Mouse (Mus musculus): ENCODE results near the gene Pou2f1. TPM values are rescaled to one million over a fixed set of nuclear protein-coding genes. Genes with fewer than 3 reads are reported as not detected.
A peak's percentile ranks its signal among the peaks of the same experiment; 100 is the strongest.

The Pou2f1 gene
- total RNA-seq, 2 experiments from 2014 or later: 6.3 to 6.7 TPM

GRCm38 (mm10) chr1:165855759-165856545 lies 146.5 kb downstream of the Pou2f1 start:
- intact Hi-C loops (cut with DNase I; ENCODE audit: low total_unique reads): loop anchor here (5.0 to 10.0 kb wide), 3 partner anchors 74 to 296 kb away; no protein-coding TSS in a partner anchor
- no peak for DNase-seq

- intact Hi-C loops (cut with DNase I; ENCODE audit: low total_unique reads): loop anchor here (10.0 kb wide), 1 partner anchor 111 kb away; no protein-coding TSS in a partner anchor
- peak; percentile 70 for DNase-seq
Observed at GRCm38 (mm10) chr1:165853729-165854420, 148.6 kb downstream of the Pou2f1 start.

DNA sequence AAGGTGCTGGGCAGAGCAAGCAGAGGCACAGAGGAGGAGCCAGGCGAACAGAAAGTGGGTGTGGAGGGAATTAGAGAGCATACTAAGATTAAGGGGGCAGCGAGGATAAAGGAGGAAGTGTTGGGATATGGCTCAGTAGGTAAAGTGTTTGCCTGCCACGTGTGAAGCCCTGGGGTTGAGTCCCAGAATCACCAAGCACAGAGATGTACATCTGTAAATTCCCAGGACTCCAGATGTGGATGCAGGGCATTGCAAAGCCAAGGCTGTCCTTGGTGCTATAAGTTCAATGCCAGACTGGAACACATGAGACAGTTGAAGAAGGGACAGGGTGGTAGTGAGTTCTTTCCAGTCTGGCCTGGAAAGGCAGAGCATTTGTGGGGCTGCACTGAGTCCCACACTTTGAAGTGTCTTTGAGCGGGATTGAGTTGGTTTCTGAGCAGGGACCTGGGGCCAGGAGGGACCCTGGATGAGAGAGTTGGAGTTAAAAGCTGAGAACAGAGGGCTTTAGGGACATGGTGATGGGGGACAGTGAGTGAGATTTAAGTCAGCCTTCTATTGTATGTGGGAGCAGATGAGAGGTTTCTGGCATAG lies 149.3 kb downstream of the Pou2f1 start:
- no peak for DNase-seq
- intact Hi-C loops (cut with DNase I; ENCODE audit: low total_unique reads): loop anchor here (10.0 kb wide), 1 partner anchor 112 kb away; no protein-coding TSS in a partner anchor

DNA sequence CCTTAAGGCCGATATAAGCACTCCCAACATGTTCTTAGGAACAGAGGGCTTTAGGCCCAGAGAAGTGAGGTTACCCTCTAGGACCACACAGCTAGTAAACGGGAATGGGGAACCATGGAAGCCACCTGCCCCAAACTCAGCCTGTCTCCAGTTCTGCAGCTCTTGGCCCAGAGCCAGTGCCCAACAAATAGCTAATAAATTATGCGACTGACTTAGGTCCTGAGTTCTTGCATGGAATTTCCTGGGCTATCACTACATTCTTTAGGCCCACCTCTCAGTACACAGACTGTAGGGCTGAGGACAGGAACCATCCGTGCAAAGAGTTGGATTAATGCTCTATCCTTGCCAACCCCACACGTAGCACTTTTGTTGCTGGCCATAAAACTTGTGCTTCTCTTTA lies 150.3 kb downstream of the Pou2f1 start:
- no peak for DNase-seq
- intact Hi-C loops (cut with DNase I; ENCODE audit: low total_unique reads): loop anchor here (10.0 kb wide), 1 partner anchor 113 kb away; no protein-coding TSS in a partner anchor

GRCm38 (mm10) chr1:165849458-165850445 lies 152.7 kb downstream of the Pou2f1 start:
- DNase-seq: no peak
- intact Hi-C loops (cut with DNase I; ENCODE audit: low total_unique reads): loop anchor here (10.0 kb wide), 1 partner anchor 115 kb away; no protein-coding TSS in a partner anchor

GRCm38 (mm10) chr1:165848881-165849280 lies 153.6 kb downstream of the Pou2f1 start:
- intact Hi-C loops (cut with DNase I; ENCODE audit: low total_unique reads): no loop called here
- no peak for DNase-seq

GRCm38 (mm10) chr1:165848417-165848816 lies 154.1 kb downstream of the Pou2f1 start:
- DNase-seq: no peak
- intact Hi-C loops (cut with DNase I; ENCODE audit: low total_unique reads): no loop called here

DNA sequence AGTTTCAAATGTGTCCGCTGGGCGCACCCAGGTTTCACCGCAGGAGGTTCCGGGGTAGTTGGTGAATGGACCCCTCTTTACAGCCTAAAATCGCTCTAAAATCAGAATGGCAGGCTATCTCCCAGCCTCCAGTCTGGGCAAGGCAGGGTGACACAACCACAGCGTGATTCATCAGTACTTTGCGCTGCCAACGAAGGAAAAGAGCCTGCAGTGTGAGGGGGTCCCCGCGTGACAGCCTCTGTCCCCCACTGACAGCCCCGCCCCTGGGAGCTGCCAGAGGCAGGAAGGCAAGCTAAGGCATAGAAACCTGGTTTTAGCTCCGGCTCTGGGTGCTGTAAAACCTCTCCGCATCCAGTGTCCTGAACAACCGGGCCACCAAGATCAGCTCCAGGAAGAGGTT lies 157.1 kb downstream of the Pou2f1 start:
- DNase-seq: no peak
- intact Hi-C loops (cut with DNase I; ENCODE audit: low total_unique reads): no loop called here

DNA sequence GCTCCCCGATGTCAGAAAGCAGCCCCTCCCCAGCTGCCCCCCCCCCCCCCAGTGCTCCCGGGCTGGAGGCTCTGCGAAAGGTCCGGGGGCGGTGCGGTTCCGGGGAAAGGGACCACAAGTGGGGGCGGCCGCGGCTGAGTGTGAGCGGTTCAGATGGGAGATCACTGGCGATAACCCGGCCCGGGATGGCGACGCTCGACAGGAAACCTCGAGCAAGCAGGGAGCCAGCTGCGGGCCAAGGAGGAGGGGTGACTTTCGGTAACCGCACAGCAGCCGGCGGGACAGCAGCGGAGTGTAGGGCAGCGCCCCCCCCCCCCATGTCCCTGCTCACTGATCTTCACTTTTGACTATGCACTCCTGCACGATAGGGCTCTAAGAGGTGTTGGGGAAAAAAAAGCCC lies 157.5 kb downstream of the Pou2f1 start:
- peak; percentile 40 for DNase-seq
- intact Hi-C loops (cut with DNase I; ENCODE audit: low total_unique reads): no loop called here

- peak; percentile 21 for DNase-seq
- intact Hi-C loops (cut with DNase I; ENCODE audit: low total_unique reads): no loop called here
Observed at GRCm38 (mm10) chr1:165844466-165844951, 158.0 kb downstream of the Pou2f1 start.

GRCm38 (mm10) chr1:165843586-165843985 lies 158.9 kb downstream of the Pou2f1 start:
- intact Hi-C loops (cut with DNase I; ENCODE audit: low total_unique reads): no loop called here
- DNase-seq: no peak

DNA sequence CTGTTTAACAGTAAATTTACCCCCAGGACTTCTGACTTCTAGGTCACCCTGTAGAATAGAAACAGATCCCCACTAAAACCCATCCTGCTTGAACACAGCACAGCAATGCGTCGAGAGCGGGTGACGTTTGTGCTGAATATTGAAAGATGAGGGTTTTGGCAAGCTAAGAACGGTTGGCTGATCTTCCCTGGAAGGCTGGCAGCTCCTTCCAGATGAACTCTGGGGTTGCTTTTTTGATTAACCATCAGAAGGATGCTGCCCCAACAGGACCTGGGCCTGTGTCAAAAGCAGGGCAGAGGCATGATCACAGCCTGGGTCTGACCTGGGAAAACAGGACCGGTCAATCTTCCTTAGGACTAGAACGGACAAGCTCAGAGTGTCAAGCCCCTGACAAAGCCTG lies 160.3 kb downstream of the Pou2f1 start:
- intact Hi-C loops (cut with DNase I; ENCODE audit: low total_unique reads): no loop called here
- no peak for DNase-seq

- intact Hi-C loops (cut with DNase I; ENCODE audit: low total_unique reads): no loop called here
- DNase-seq: no peak
Observed at GRCm38 (mm10) chr1:165840548-165841230, 161.8 kb downstream of the Pou2f1 start.

GRCm38 (mm10) chr1:165839201-165839600 lies 163.3 kb downstream of the Pou2f1 start:
- intact Hi-C loops (cut with DNase I; ENCODE audit: low total_unique reads): no loop called here
- no peak for DNase-seq

DNA sequence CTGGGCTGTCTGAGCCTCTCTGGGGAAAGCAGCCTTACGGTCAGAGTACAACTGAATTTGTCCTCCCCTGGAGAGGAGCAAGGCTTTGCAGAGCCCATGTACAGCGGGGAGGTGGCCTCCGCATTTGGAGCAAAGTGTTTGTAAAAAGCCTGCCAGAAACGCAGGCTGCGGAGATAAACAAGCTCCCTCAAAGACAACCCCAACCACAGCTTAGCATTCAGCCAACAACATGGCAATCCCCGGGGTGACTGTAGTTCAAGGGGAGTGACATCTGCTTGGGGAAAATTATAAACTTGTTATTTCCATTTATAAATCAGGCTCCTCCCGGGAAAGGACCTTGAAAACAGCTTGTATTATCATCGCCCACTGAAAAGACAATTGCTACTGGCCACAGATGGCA lies 164.9 kb downstream of the Pou2f1 start:
- DNase-seq: no peak

GRCm38 (mm10) chr1:165836461-165836860 lies 166.0 kb downstream of the Pou2f1 start:
- DNase-seq: no peak
- intact Hi-C loops (cut with DNase I; ENCODE audit: low total_unique reads): no loop called here

More for the DNA sequence above, 164.9 kb downstream of the Pou2f1 start:
- intact Hi-C loops (cut with DNase I; ENCODE audit: low total_unique reads): no loop called here

DNA sequence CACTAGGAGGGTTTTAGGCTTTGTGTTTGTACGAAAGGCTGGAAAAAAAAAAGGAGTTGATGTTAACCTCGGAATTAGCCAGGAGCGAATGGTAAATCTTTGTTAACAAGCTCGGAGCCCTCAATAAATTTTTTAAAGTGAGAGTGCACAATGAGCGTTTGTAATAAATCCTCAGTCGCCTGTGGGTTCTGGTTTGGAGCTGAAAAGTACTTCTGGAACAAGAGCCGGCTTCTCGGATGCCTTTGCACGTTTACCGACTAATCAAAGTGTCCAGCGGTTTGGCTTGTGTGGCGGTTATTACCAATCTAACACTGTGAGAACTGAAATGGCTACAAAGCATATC lies 167.9 kb downstream of the Pou2f1 start:
- intact Hi-C loops (cut with DNase I; ENCODE audit: low total_unique reads): no loop called here
- no peak for DNase-seq

- intact Hi-C loops (cut with DNase I; ENCODE audit: low total_unique reads): no loop called here
- no peak for DNase-seq
Observed at GRCm38 (mm10) chr1:165833910-165834632, 168.4 kb downstream of the Pou2f1 start.
